Comparison of ENCODE assay signal across 8 mouse cellular contexts in genomic region chr10:128175996-128176755, GRCm38 (mm10). TPM values are rescaled to one million over a fixed set of nuclear protein-coding genes. Genes with fewer than 3 reads are reported as not detected.
DNase-seq lines count a peak whose midpoint lies in the region; ATAC-seq lines count a peak whose summit lies in the region.

No protein-coding gene starts in this region.

- H3K9ac ChIP-seq in intestine, embryonic 16.5 days (ENCODE audit: low read depth, low read length), result peak overlapping the region; percentile 72

- 1% methylated on average over 17 of the region's 17 CpGs for WGBS in intestine, embryonic 16.5 days
- WGBS in limb, embryonic 10.5 days, result under 1% methylated on average over 17 of the region's 17 CpGs
- WGBS in midbrain, embryonic 10.5 days, result 0% methylated on average over 17 of the region's 17 CpGs

- DNase-seq in urinary bladder, postnatal 14 days (ENCODE audit: low spot score), result peak; percentile 65
- no peak for DNase-seq in urinary bladder, postnatal 10 days (ENCODE audit: low spot score)
- DNase-seq in embryo, embryonic 11.5 days (ENCODE audit: low read depth, low spot score), result peak; percentile 81
- peak; percentile 97 for DNase-seq in heart, adult 11 months
- peak; percentile 86 for DNase-seq in limb, embryonic 10.5 days (ENCODE audit: low spot score)
- DNase-seq in midbrain, embryonic 10.5 days (ENCODE audit: low spot score), result peak; percentile 84
- peak; percentile 71 for DNase-seq in skeletal muscle tissue, adult 2 months (ENCODE audit: low read depth, low spot score)

- H3K27ac ChIP-seq in intestine, embryonic 16.5 days (ENCODE audit: low read length), result peak overlapping the region; percentile 84
- peak overlapping the region; percentile 88 for H3K27ac ChIP-seq in limb, embryonic 10.5 days
- peak overlapping the region; percentile 85 for H3K27ac ChIP-seq in midbrain, embryonic 10.5 days (replicated peaks)

- peak; percentile 83 for ATAC-seq in intestine, embryonic 16.5 days

- peaks cover 15% of the 10 kb centered on the region for H3K4me1 ChIP-seq in intestine, embryonic 16.5 days (ENCODE audit: control insufficient read depth, insufficient read depth, low read length)
- peaks cover 35% of the 10 kb centered on the region for H3K4me1 ChIP-seq in limb, embryonic 10.5 days
- H3K4me1 ChIP-seq in midbrain, embryonic 10.5 days, result peaks cover 38% of the 10 kb centered on the region

- no peaks in the 10 kb centered on the region for H3K36me3 ChIP-seq in intestine, embryonic 16.5 days (ENCODE audit: control insufficient read depth, insufficient read depth, low read length)
- 0 out of 2 replicates have a peak, but pooled peaks cover 3% of the 10 kb centered on the region for H3K36me3 ChIP-seq in limb, embryonic 10.5 days
- no peaks in the 10 kb centered on the region for H3K36me3 ChIP-seq in midbrain, embryonic 10.5 days

- H3K9me3 ChIP-seq in intestine, embryonic 16.5 days (ENCODE audit: control insufficient read depth, low read length), result no peaks in the 10 kb centered on the region
- no peaks in the 10 kb centered on the region for H3K9me3 ChIP-seq in limb, embryonic 10.5 days (replicated peaks)
- H3K9me3 ChIP-seq in midbrain, embryonic 10.5 days (replicated peaks), result no peaks in the 10 kb centered on the region

- peak overlapping the region; percentile 67 for H3K4me3 ChIP-seq in intestine, embryonic 16.5 days (ENCODE audit: low read length)
- H3K4me3 ChIP-seq in limb, embryonic 10.5 days, result peak overlapping the region; percentile 65
- peak overlapping the region; percentile 74 for H3K4me3 ChIP-seq in midbrain, embryonic 10.5 days

- no peaks in the 10 kb centered on the region for H3K27me3 ChIP-seq in intestine, embryonic 16.5 days (replicated peaks; ENCODE audit: control insufficient read depth, insufficient read depth, low read length)
- H3K27me3 ChIP-seq in limb, embryonic 10.5 days (ENCODE audit: low read depth, poor library complexity, severe bottlenecking), result no peaks in the 10 kb centered on the region
- H3K27me3 ChIP-seq in midbrain, embryonic 10.5 days (ENCODE audit: low read depth, poor library complexity, severe bottlenecking), result no peaks in the 10 kb centered on the region

- peak overlapping the region; percentile 68 for H3K4me2 ChIP-seq in intestine, embryonic 16.5 days (ENCODE audit: low read depth, low read length)

RNA-seq across cellular contexts. Expression of gene Rbms2, which starts 3.9 kb away (rescaled TPM):
- 24.9 and 25.2 TPM in 2 replicates for polyA plus RNA-seq in intestine, embryonic 16.5 days (2015; fragmentation: Nextera tagmentation; extraction: Ambion mirVana)
- 26.4 and 32.5 TPM in 2 replicates for polyA plus RNA-seq in limb, embryonic 10.5 days (2016; fragmentation: Nextera tagmentation; extraction: Ambion mirVana)
- polyA plus RNA-seq in midbrain, embryonic 10.5 days (2016; fragmentation: Nextera tagmentation; extraction: Ambion mirVana), result 24.3 and 25.0 TPM in 2 replicates

RNA-seq across cellular contexts. Expression of gene Gls2, which starts 18.1 kb away (rescaled TPM):
- polyA plus RNA-seq in intestine, embryonic 16.5 days (2015; fragmentation: Nextera tagmentation; extraction: Ambion mirVana), result 2.2 and 2.8 TPM in 2 replicates
- polyA plus RNA-seq in limb, embryonic 10.5 days (2016; fragmentation: Nextera tagmentation; extraction: Ambion mirVana), result 1.7 and 1.9 TPM in 2 replicates
- polyA plus RNA-seq in midbrain, embryonic 10.5 days (2016; fragmentation: Nextera tagmentation; extraction: Ambion mirVana), result 0.96 and 1.5 TPM in 2 replicates

RNA-seq across cellular contexts. Expression of gene Spryd4, which starts 35.4 kb away (rescaled TPM):
- 36.1 and 40.1 TPM in 2 replicates for polyA plus RNA-seq in intestine, embryonic 16.5 days (2015; fragmentation: Nextera tagmentation; extraction: Ambion mirVana)
- 33.3 and 34.4 TPM in 2 replicates for polyA plus RNA-seq in limb, embryonic 10.5 days (2016; fragmentation: Nextera tagmentation; extraction: Ambion mirVana)
- 28.3 and 32.7 TPM in 2 replicates for polyA plus RNA-seq in midbrain, embryonic 10.5 days (2016; fragmentation: Nextera tagmentation; extraction: Ambion mirVana)

RNA-seq across cellular contexts. Expression of gene Mip, which starts 49.5 kb away (rescaled TPM):
- polyA plus RNA-seq in intestine, embryonic 16.5 days (2015; fragmentation: Nextera tagmentation; extraction: Ambion mirVana), result 0.06 TPM in 1 of 2 replicates, not detected in the other
- 0.08 and 0.33 TPM in 2 replicates for polyA plus RNA-seq in limb, embryonic 10.5 days (2016; fragmentation: Nextera tagmentation; extraction: Ambion mirVana)
- 0.21 TPM in 1 of 2 replicates, not detected in the other for polyA plus RNA-seq in midbrain, embryonic 10.5 days (2016; fragmentation: Nextera tagmentation; extraction: Ambion mirVana)

RNA-seq across cellular contexts. Expression of gene Timeless, which starts 55.7 kb away (rescaled TPM):
- 29.0 and 33.3 TPM in 2 replicates for polyA plus RNA-seq in intestine, embryonic 16.5 days (2015; fragmentation: Nextera tagmentation; extraction: Ambion mirVana)
- polyA plus RNA-seq in limb, embryonic 10.5 days (2016; fragmentation: Nextera tagmentation; extraction: Ambion mirVana), result 127 and 135 TPM in 2 replicates
- polyA plus RNA-seq in midbrain, embryonic 10.5 days (2016; fragmentation: Nextera tagmentation; extraction: Ambion mirVana), result 86.6 and 89.4 TPM in 2 replicates
